Mouse (Mus musculus) gastrocnemius, postnatal 25 days (tissue): ENCODE measurements around the gene Scamp3. TPM values are rescaled to one million over a fixed set of nuclear protein-coding genes. Genes with fewer than 3 reads are reported as not detected.

Experiments used
- DNase-seq: peaks from one replicate; pipeline ENCODE4 v3.0.0; 2022
- total RNA-seq, 2 experiments: library from RNA; stranded (reverse); gene quantifications; 1 replicate in 1 of 2; 2 replicates in 1 of 2; pipeline ENCODE4 v1.2.3; 2021

Scamp3 gene
- total RNA-seq, 2 experiments from 2014 or later: 33.2 to 38.2 TPM

GRCm38 (mm10) chr3:89163123-89163522 lies 14.2 kb upstream of the Scamp3 start:
- DNase-seq: no peak

- no peak for DNase-seq
Measured at GRCm38 (mm10) chr3:89163643-89164245, 13.5 kb upstream of the Scamp3 start.

- DNase-seq: peak; percentile 95
Measured at GRCm38 (mm10) chr3:89164506-89165267, 12.6 kb upstream of the Scamp3 start, which contains the start of gene Clk2. TSS of gene Clk2 (plus strand) at chr3:89164795.

GRCm38 (mm10) chr3:89165268-89165870 lies 11.9 kb upstream of the Scamp3 start:
- DNase-seq: no peak

- no peak for DNase-seq
Measured at GRCm38 (mm10) chr3:89166945-89167344, 10.3 kb upstream of the Scamp3 start.

- no peak for DNase-seq
Measured at GRCm38 (mm10) chr3:89174844-89175243, 2.4 kb upstream of the Scamp3 start.

GRCm38 (mm10) chr3:89175544-89175943 lies 1.7 kb upstream of the Scamp3 start:
- no peak for DNase-seq

GRCm38 (mm10) chr3:89176421-89176820 lies 852 bp upstream of the Scamp3 start:
- no peak for DNase-seq

GRCm38 (mm10) chr3:89178107-89178385 lies 773 bp downstream of the Scamp3 start:
- no peak for DNase-seq

GRCm38 (mm10) chr3:89179056-89179455 lies 1.8 kb downstream of the Scamp3 start:
- no peak for DNase-seq

- DNase-seq: no peak
Measured at GRCm38 (mm10) chr3:89181749-89182500, 4.7 kb downstream of the Scamp3 start.

- no peak for DNase-seq
Measured at GRCm38 (mm10) chr3:89182531-89183057, 5.3 kb downstream of the Scamp3 start.

- DNase-seq: peak; percentile 86
Measured at GRCm38 (mm10) chr3:89183058-89183958, 6.0 kb downstream of the Scamp3 start, which contains the start of gene Fam189b. TSS of gene Fam189b (plus strand) at chr3:89183143.

- no peak for DNase-seq
Measured at GRCm38 (mm10) chr3:89183959-89184315, 6.7 kb downstream of the Scamp3 start.

GRCm38 (mm10) chr3:89187197-89187596 lies 9.9 kb downstream of the Scamp3 start:
- no peak for DNase-seq

GRCm38 (mm10) chr3:89187690-89188477 lies 10.6 kb downstream of the Scamp3 start:
- no peak for DNase-seq

GRCm38 (mm10) chr3:89188478-89188875 lies 11.2 kb downstream of the Scamp3 start:
- DNase-seq: no peak

- DNase-seq: no peak
Measured at GRCm38 (mm10) chr3:89190436-89190835, 13.2 kb downstream of the Scamp3 start.

GRCm38 (mm10) chr3:89193351-89193750 lies 16.1 kb downstream of the Scamp3 start:
- DNase-seq: no peak

- DNase-seq: no peak
Measured at GRCm38 (mm10) chr3:89193853-89194252, 16.6 kb downstream of the Scamp3 start.
